Mouse (Mus musculus): Measurements from ENCODE around the gene Arpc1b.

The Arpc1b gene

GRCm38 (mm10) chr5:145161361-145161760 is 47.3 kb downstream of the Arpc1b start:
- no peak for DNase-seq (ENCODE audit: inconsistent age in 2 of 2, low spot score in 1 of 2)

DNA sequence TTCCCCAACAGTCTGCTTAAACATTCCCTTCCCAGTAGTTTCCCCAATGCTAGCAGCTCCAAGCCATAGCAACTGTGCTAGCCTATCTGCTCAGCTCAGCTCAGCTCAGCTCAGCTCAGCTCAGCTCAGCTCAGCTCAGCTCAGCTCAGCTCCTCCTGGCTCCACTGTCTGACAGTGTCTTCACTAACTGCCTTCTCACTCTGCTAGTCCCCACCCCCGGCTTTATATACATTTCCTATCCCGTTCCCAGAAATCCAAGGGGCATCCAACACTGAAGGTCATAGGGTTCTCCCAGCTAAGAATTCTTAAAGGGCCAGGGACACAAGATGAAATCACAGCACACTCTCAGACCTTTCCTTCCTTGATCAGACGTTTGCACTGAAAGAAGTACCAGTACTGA is 50.7 kb downstream of the Arpc1b start:
- peak in 1 of 2 experiments; percentile 53 for DNase-seq (ENCODE audit: inconsistent age in 2 of 2, low spot score in 1 of 2)

DNA sequence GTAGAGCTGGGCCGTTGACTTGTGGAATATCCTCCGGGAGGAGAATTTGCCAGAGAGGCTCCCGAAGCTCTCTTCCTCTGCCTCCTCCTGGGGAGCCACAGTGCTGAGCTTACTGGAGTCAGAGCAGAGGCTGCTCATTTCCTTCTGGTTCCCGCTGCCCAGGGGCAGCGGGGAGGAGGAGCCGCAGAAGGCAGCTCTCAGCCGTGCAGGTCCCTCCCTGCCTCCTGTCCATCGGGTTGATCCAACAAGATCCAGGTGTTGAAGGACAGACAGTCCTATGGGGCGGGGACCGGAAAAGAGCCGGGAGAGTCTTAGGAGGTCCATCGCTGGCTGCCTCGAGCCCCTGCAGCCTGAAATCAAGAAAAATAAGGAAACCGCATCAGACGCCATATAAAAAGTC is 51.2 kb downstream of the Arpc1b start:
- DNase-seq (ENCODE audit: inconsistent age in 2 of 2, low spot score in 1 of 2), result no peak

- peak; percentile 98 to 99 for DNase-seq (ENCODE audit: inconsistent age in 2 of 2, low spot score in 1 of 2)
These were observed 52.7 kb downstream of the Arpc1b start, which contains the start of the genes Ptcd1 and Cpsf4 for GRCm38 (mm10) chr5:145166536-145167305. Gene Ptcd1 (minus strand): TSS chr5:145167108. Gene Cpsf4 (plus strand): TSS chr5:145167213.

- no peak for DNase-seq (ENCODE audit: inconsistent age in 2 of 2, low spot score in 1 of 2)
These were observed 53.3 kb downstream of the Arpc1b start for GRCm38 (mm10) chr5:145167306-145167661.

GRCm38 (mm10) chr5:145178461-145178980 is 64.5 kb downstream of the Arpc1b start:
- no peak for DNase-seq (ENCODE audit: inconsistent age in 2 of 2, low spot score in 1 of 2)

Measured in adrenal gland, adult (tissue).